7 mouse cellular contexts compared by ENCODE assay signal in genomic region chr11:105589877-105590641, GRCm38 (mm10). TPM values are rescaled to one million over a fixed set of nuclear protein-coding genes. Genes with fewer than 3 reads are reported as not detected.
DNase-seq lines count a peak whose midpoint lies in the region; ATAC-seq and TF ChIP-seq lines count a peak whose summit lies in the region.

Gene Tanc2, plus strand, starts transcription at chr11:105589986.

- peak; percentile 31 for DNase-seq in WW6 (ENCODE audit: low read depth, low spot score)
- DNase-seq in cerebellum, adult 18-20 months, result peak; percentile 27 to 60
- DNase-seq in frontal cortex, adult 2 months (ENCODE audit: extremely low spot score in 1 of 2, low spot score in 1 of 2), result peak in 1 of 2 experiments; percentile 52
- DNase-seq in heart, postnatal 4 days, result peak; percentile 67
- peak; percentile 43 to 56 for DNase-seq in layer of hippocampus, postnatal 14 days (ENCODE audit: low spot score in 2 of 2)
- DNase-seq in lung, postnatal 0 days (ENCODE audit: low spot score), result peak; percentile 77
- peak; percentile 71 for DNase-seq in right cerebral cortex, postnatal 25 days

- H3K4me2 ChIP-seq in lung, postnatal 0 days (replicated peaks; ENCODE audit: low read depth, low read length), result peak within 1 kb of the TSS; percentile 98

- WGBS in lung, postnatal 0 days, result under 1% methylated on average over 34 of the region's 87 CpGs

- peak; percentile 82 for ATAC-seq in lung, postnatal 0 days

- no peak for TF ChIP-seq CTCF in lung, postnatal 0 days (IDR thresholded peaks at IDR 0.05)

- H3K4me3 ChIP-seq in lung, postnatal 0 days (ENCODE audit: low read depth, low read length), result peak within 1 kb of the TSS; percentile 80

- H3K27me3 ChIP-seq in lung, postnatal 0 days (replicated peaks; ENCODE audit: insufficient read depth, low read length), result no peaks in the 10 kb centered on the region

- no peaks in the 10 kb centered on the region for H3K36me3 ChIP-seq in lung, postnatal 0 days (ENCODE audit: insufficient read depth, low read length)

- H3K9me3 ChIP-seq in lung, postnatal 0 days (ENCODE audit: low read length), result no peaks in the 10 kb centered on the region

- H3K9ac ChIP-seq in lung, postnatal 0 days (replicated peaks; ENCODE audit: low read depth), result peak within 1 kb of the TSS; percentile 76

- peak within 1 kb of the TSS; percentile 85 for H3K27ac ChIP-seq in lung, postnatal 0 days (ENCODE audit: low read length)

- H3K4me1 ChIP-seq in lung, postnatal 0 days (ENCODE audit: insufficient read depth, low read depth, low read length), result no peaks in the 10 kb centered on the region

- no peak for TF ChIP-seq EP300 in lung, postnatal 0 days (IDR thresholded peaks at IDR 0.05)

RNA-seq across cellular contexts. Expression of gene Tanc2, which starts in this region (rescaled TPM):
- 61.3 and 64.0 TPM in 2 replicates for polyA plus RNA-seq in frontal cortex, adult 2 months (2012; rRNA removed)
- 10 to 100 TPM; 59.6 to 61.4 TPM for total RNA-seq in heart, postnatal 4 days (2021)
- total RNA-seq in layer of hippocampus, postnatal 14 days (2021), result 100 to 1,000 TPM; 175 to 189 TPM
- polyA plus RNA-seq in lung, postnatal 0 days (2015; fragmentation: Nextera tagmentation; extraction: Ambion mirVana), result 11.3 and 11.6 TPM in 2 replicates
